Mouse (Mus musculus): ENCODE data around the gene Myh15. TPM values are rescaled to one million over a fixed set of nuclear protein-coding genes. Genes with fewer than 3 reads are reported as not detected.
"Not testable (repeated sequence)": the region's sequence is repeated elsewhere in the genome, so short reads cannot be mapped to it uniquely, and the experiment has no call there.

Gene Myh15
- polyA plus RNA-seq, 1 experiment from 2014 or later, result not detected

DNA sequence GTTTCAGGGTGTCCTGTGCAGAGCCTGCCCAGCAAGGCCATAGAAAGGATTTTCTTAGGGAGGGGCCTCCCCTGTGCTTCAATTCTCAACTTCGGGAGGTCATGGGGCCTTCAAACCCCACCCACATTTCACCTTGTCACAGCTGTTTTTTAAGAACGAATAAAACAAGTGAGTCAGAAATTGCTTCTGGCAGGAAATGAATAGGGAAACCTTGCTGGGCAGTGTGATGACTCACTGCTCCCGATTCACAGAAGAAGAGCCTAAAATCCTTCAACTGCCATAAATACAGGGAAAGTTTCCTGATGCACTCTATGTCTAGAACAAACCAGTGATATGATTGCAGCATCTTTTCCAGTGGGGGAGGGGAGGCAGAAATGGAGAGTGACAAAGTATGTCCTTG, 140.7 kb downstream of the Myh15 start:
- H3K4me3 ChIP-seq (ENCODE audit: low read length), result no peak overlapping the region
- ATAC-seq (ENCODE audit: low FRiP score, low TSS enrichment), result no peak
- no peak overlapping the region for H3K27ac ChIP-seq (ENCODE audit: low read depth, low read length)
- no peak overlapping the region for H3K4me2 ChIP-seq (replicated peaks; ENCODE audit: low read depth, low read length)
- H3K36me3 ChIP-seq (ENCODE audit: control insufficient read depth, insufficient read depth, low read length), result no peaks in the 10 kb centered on the region
- no peaks in the 10 kb centered on the region for H3K9me3 ChIP-seq (ENCODE audit: control insufficient read depth, low read length)
- H3K9ac ChIP-seq (ENCODE audit: low read depth, low read length), result no peak overlapping the region
- no peaks in the 10 kb centered on the region for H3K27me3 ChIP-seq (ENCODE audit: control insufficient read depth, insufficient read depth, low read length)
- no peaks in the 10 kb centered on the region for H3K4me1 ChIP-seq (ENCODE audit: control insufficient read depth, insufficient read depth, low read length)
- WGBS, result 37% methylated on average over 3 of the region's 3 CpGs

DNA sequence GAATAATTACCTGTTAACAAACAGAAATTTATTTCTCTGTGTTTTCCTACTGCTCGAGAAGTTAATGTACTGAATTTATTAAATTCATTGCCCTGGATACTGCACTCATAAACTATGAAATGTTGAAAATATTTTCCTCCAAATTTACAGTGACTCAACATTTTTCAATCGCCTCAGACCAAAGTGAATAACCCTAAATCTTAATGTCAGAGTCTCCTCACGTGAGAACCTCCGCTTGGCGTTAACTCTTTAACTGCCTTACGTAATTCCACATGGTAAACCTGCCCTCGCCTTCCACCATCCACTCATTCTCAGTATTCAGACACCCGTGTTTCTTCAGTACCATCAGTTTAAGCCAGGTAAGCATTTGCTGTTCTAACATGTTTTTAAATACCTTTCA, 166.4 kb downstream of the Myh15 start:
- no peak overlapping the region for H3K9ac ChIP-seq (ENCODE audit: low read depth, low read length)
- 60% methylated on average over 8 of the region's 8 CpGs for WGBS
- no peak overlapping the region for H3K4me3 ChIP-seq (ENCODE audit: low read length)
- no peaks in the 10 kb centered on the region; the same call in 1 of the 2 replicates for H3K9me3 ChIP-seq (ENCODE audit: control insufficient read depth, low read length)
- H3K36me3 ChIP-seq (ENCODE audit: control insufficient read depth, insufficient read depth, low read length), result no peaks in the 10 kb centered on the region
- no peaks in the 10 kb centered on the region for H3K4me1 ChIP-seq (ENCODE audit: control insufficient read depth, insufficient read depth, low read length)
- no peak for ATAC-seq (ENCODE audit: low FRiP score, low TSS enrichment)
- no peak overlapping the region for H3K27ac ChIP-seq (ENCODE audit: low read depth, low read length)
- H3K4me2 ChIP-seq (replicated peaks; ENCODE audit: low read depth, low read length), result no peak overlapping the region
- no peaks in the 10 kb centered on the region for H3K27me3 ChIP-seq (ENCODE audit: control insufficient read depth, insufficient read depth, low read length)

DNA sequence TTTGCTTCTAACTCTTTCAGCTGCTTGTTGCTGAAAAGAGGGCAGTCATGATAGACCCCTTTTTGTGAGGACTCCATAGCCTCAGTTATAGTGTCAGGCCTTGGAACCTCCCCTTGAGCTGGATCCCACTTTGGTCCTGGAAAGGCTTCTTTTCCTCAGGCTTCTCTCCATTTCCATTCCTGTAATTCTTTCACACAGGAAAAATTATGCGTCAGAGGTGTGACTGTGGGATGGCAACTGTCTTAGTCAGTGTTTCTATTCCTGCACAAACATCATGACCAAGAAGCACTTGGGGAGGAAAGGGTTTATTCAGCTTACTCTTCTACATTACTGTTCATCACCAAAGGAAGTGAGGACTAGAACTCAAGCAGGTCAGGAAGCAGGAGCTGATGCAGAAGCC, 186.2 kb downstream of the Myh15 start:
- H3K4me1 ChIP-seq (ENCODE audit: control insufficient read depth, insufficient read depth, low read length); H3K9me3 ChIP-seq (ENCODE audit: control insufficient read depth, low read length); H3K27me3 ChIP-seq (ENCODE audit: control insufficient read depth, insufficient read depth, low read length); H3K4me3 ChIP-seq (ENCODE audit: low read length); ATAC-seq (ENCODE audit: low FRiP score, low TSS enrichment); H3K27ac ChIP-seq (ENCODE audit: low read depth, low read length); H3K36me3 ChIP-seq (ENCODE audit: control insufficient read depth, insufficient read depth, low read length); H3K9ac ChIP-seq (ENCODE audit: low read depth, low read length); H3K4me2 ChIP-seq (replicated peaks; ENCODE audit: low read depth, low read length): not testable (repeated sequence)
- 81% methylated on average over 1 of the region's 1 CpGs for WGBS

Other genes starting within 250 kb of the Myh15 start
- not detected in 2 replicates for gene Retnlb, start 240.6 kb upstream of the Myh15 start, polyA plus RNA-seq (2014; fragmentation: Nextera tagmentation; extraction: Ambion mirVana)
- not detected in 2 replicates for gene Retnla, start 214.9 kb upstream of the Myh15 start, polyA plus RNA-seq (2014; fragmentation: Nextera tagmentation; extraction: Ambion mirVana)
- not detected in 2 replicates for gene Retnlg, start 184.9 kb upstream of the Myh15 start, polyA plus RNA-seq (2014; fragmentation: Nextera tagmentation; extraction: Ambion mirVana)
- gene Dzip3, start 63.3 kb upstream of the Myh15 start, polyA plus RNA-seq (2014; fragmentation: Nextera tagmentation; extraction: Ambion mirVana), result 37.8 and 44.2 TPM in 2 replicates
- 33.4 and 37.7 TPM in 2 replicates for gene Cip2a, start 63.3 kb upstream of the Myh15 start, polyA plus RNA-seq (2014; fragmentation: Nextera tagmentation; extraction: Ambion mirVana)

Measured in kidney, embryonic 14.5 days (tissue).